Mouse (Mus musculus) liver, embryonic 16.5 days (tissue): ENCODE results near the gene Tkfc. TPM values are rescaled to one million over a fixed set of nuclear protein-coding genes. Genes with fewer than 3 reads are reported as not detected.

Source experiments
- ATAC-seq: fragments of 200-750 bp; cut with Nextera tagmentation; 2 replicates; pipeline ENCODE4 v1.8.0; 2017; ENCODE audit warnings: low read depth, mild to moderate bottlenecking, moderate number of reproducible peaks, moderate library complexity
- H3K27ac ChIP-seq: fragments of 300-500 bp; sonication (generic); 2 replicates; pipeline ENCODE4 v1.5.1; 2014; ENCODE audit warnings: mild to moderate bottlenecking, low read length
- H3K27me3 ChIP-seq: fragments of 300-500 bp; sonication (generic); 2 replicates; pipeline ENCODE4 v1.6.1; 2014; ENCODE audit warnings: low read depth, low read length, mixed read lengths; ENCODE audit not compliant: control insufficient read depth, insufficient read depth
- H3K36me3 ChIP-seq: fragments of 300-500 bp; sonication (generic); 2 replicates; pipeline ENCODE4 v1.6.1; 2014; ENCODE audit warnings: mild to moderate bottlenecking; ENCODE audit not compliant: control insufficient read depth, insufficient read depth
- H3K4me1 ChIP-seq: fragments of 300-500 bp; sonication (generic); 2 replicates; pipeline ENCODE4 v1.6.1; 2014; ENCODE audit warnings: low read depth, low read length, mixed read lengths; ENCODE audit not compliant: control insufficient read depth
- H3K4me2 ChIP-seq: fragments of 300-500 bp; sonication (generic); 2 replicates; pipeline ENCODE4 v1.6.1; 2014; ENCODE audit warnings: low read depth, low read length, mixed read lengths
- H3K4me3 ChIP-seq: fragments of 300-500 bp; sonication (generic); 2 replicates; pipeline ENCODE4 v1.5.1; 2014; ENCODE audit warnings: low read depth, mild to moderate bottlenecking, low read length
- H3K9ac ChIP-seq: fragments of 300-500 bp; sonication (generic); 2 replicates; pipeline ENCODE4 v1.6.1; 2014; ENCODE audit warnings: low read depth, low read length
- H3K9me3 ChIP-seq: fragments of 300-500 bp; sonication (generic); replicated peaks from 2 replicates; pipeline ENCODE4 v1.6.1; 2016; ENCODE audit warnings: low read length; ENCODE audit not compliant: control insufficient read depth
- WGBS: fragments of 180-500 bp; shearing (Covaris S2); extraction: QIAGEN DNeasy Blood & Tissue Kit; methylation state at CpG from one replicate; pipeline ENCODE4 v1.1.7; 2014; ENCODE audit not compliant: insufficient replicate concordance; 5-methylcytosine and 5-hydroxymethylcytosine counted together
- polyA plus RNA-seq: library from polyadenylated mRNA; unstranded; fragments of >200 nt; fragmentation: Nextera tagmentation; extraction: Ambion mirVana; gene quantifications from 2 replicates; pipeline ENCODE4 v1.2.1, GENCODE M21; 2015

Tkfc gene
- polyA plus RNA-seq, 1 experiment from 2014 or later = 47.8 TPM

DNA sequence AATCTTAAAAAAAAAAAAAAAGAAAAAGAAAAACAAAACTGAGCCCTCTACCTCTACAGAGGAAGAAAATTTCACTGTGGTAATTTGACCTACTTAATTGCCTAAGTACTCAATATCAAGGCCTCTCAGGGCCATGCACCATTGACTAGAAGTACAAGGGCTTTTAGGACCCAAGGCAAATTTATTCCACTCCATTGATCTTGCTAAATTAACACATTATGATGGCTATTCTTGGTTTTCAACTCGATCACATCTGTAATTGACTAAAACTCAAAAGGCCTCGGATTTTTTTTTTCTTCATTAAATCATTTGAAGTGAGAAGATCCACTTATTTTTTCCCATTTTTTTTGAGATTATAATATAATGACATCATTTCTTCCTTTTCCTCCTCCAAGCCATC, 48.0 kb downstream of the Tkfc start:
- WGBS = 66% methylated on average over 2 of the region's 2 CpGs
- no peak overlapping the region for H3K27ac ChIP-seq
- H3K4me3 ChIP-seq = no peak overlapping the region
- no peaks in the 10 kb centered on the region for H3K9me3 ChIP-seq
- no peak overlapping the region for H3K4me2 ChIP-seq
- ATAC-seq = no peak
- no peak overlapping the region for H3K9ac ChIP-seq
- H3K36me3 ChIP-seq = no peaks in the 10 kb centered on the region
- peaks cover 12% of the 10 kb centered on the region for H3K4me1 ChIP-seq
- H3K27me3 ChIP-seq = no peaks in the 10 kb centered on the region

DNA sequence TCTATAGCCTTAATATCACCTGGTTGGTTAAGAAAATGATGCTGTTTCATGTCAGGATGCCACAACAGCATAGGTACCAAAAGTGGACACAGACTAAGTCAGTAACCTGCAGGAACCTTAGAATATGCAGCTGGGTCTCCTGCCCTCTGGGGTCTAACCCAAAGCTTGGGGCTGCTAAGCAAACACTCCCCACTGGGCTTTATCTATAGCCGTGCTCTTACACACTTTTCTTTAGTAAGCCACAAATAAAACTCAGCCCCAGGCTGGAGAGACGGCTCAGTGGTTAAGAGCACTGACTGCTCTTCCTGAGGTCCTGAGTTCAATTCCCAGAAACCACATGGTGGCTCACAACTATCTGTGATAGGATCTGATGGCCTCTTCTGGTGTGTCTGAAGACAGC, 48.5 kb downstream of the Tkfc start:
- WGBS = 56% methylated on average over 2 of the region's 2 CpGs
- no peak overlapping the region for H3K27ac ChIP-seq

GRCm38 (mm10) chr19:10555624-10556510, 49.6 kb downstream of the Tkfc start, which contains the start of gene Tmem216:
Tmem216 (minus strand) TSS chr19:10556238.
- Histone ChIP-seq H3K4me2 (peak within 1 kb of the TSS; percentile 74), H3K4me1 (peaks cover 12% of the 10 kb centered on the region), H3K9me3 (no peaks in the 10 kb centered on the region), H3K9ac (peak within 1 kb of the TSS; percentile 82), H3K36me3 (peaks cover 3% of the 10 kb centered on the region; the same call in 1 of the 2 replicates), H3K4me3 (peak within 1 kb of the TSS; percentile 75), H3K27me3 (no peaks in the 10 kb centered on the region), H3K27ac (peak within 1 kb of the TSS; percentile 78)
- 2% methylated on average over 43 of the region's 43 CpGs for WGBS
- ATAC-seq = peak; percentile 99

More for the DNA sequence above, 48.5 kb downstream of the Tkfc start:
- no peak for ATAC-seq
- Histone ChIP-seq H3K4me3 (no peak overlapping the region), H3K9me3 (no peaks in the 10 kb centered on the region), H3K4me2 (no peak overlapping the region), H3K36me3 (no peaks in the 10 kb centered on the region), H3K4me1 (peaks cover 12% of the 10 kb centered on the region), H3K9ac (no peak overlapping the region), H3K27me3 (no peaks in the 10 kb centered on the region)

DNA sequence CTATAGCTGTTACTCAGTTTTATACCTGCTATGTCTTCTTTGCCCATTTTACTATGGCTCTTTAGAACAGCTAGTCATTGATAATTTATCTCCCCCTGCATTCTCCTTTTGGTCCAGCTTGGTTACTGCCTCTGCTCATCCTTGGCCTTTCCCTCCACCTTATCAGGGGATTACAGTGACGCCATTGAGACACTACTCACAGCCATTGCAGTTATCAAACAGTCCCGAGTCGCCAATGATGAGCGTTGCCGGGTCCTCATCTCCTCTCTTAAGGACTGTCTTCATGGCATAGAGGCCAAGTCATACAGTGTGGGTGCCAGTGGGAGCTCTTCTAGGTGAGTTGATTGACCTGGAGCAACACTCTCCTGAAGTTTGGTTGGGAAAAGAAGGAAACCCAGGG, 66.0 kb downstream of the Tkfc start:
- no peaks in the 10 kb centered on the region for H3K27me3 ChIP-seq
- WGBS = 38% methylated on average over 5 of the region's 5 CpGs
- H3K36me3 ChIP-seq = peaks cover 77% of the 10 kb centered on the region
- no peaks in the 10 kb centered on the region; the same call in 1 of the 2 replicates for H3K4me1 ChIP-seq
- H3K27ac ChIP-seq = no peak overlapping the region
- H3K4me3 ChIP-seq = no peak overlapping the region
- peak; percentile 93 for ATAC-seq
- H3K9me3 ChIP-seq = no peaks in the 10 kb centered on the region
- no peak overlapping the region for H3K4me2 ChIP-seq
- H3K9ac ChIP-seq = no peak overlapping the region

Other genes with a start within 250 kb of the Tkfc start
- gene Syt7, start 216.6 kb downstream of the Tkfc start, polyA plus RNA-seq = 0.11 and 0.39 TPM in 2 replicates
- gene Lrrc10b, start 148.2 kb downstream of the Tkfc start, polyA plus RNA-seq = 0.06 TPM in 1 of 2 replicates, not detected in the other
- not detected in 2 replicates for gene Ppp1r32, start 122.7 kb downstream of the Tkfc start, polyA plus RNA-seq
- 11.7 and 14.0 TPM in 2 replicates for gene Cpsf7, start 80.4 kb downstream of the Tkfc start, polyA plus RNA-seq
- 23.2 and 28.3 TPM in 2 replicates for gene Sdhaf2, start 79.5 kb downstream of the Tkfc start, polyA plus RNA-seq
- gene Tmem216, start 49.4 kb downstream of the Tkfc start, polyA plus RNA-seq = 9.7 and 9.9 TPM in 2 replicates
- 17.0 and 19.6 TPM in 2 replicates for gene Cyb561a3, start 28.5 kb downstream of the Tkfc start, polyA plus RNA-seq
- 10.5 and 10.6 TPM in 2 replicates for gene Tmem138, start 28.3 kb downstream of the Tkfc start, polyA plus RNA-seq
- gene Ddb1, start 327 bp downstream of the Tkfc start, polyA plus RNA-seq = 170 and 176 TPM in 2 replicates
- 13.5 and 16.0 TPM in 2 replicates for gene Vwce, start 28.6 kb upstream of the Tkfc start, polyA plus RNA-seq
- 0.06 TPM in 1 of 2 replicates, not detected in the other for gene Pga5, start 72.4 kb upstream of the Tkfc start, polyA plus RNA-seq
- gene Vps37c, start 83.1 kb upstream of the Tkfc start, polyA plus RNA-seq = 11.7 and 12.1 TPM in 2 replicates
- gene Cd5, start 133.3 kb upstream of the Tkfc start, polyA plus RNA-seq = not detected in 2 replicates
- 0.04 TPM in 1 of 2 replicates, not detected in the other for gene Cd6, start 224.4 kb upstream of the Tkfc start, polyA plus RNA-seq
- 1.5 and 1.8 TPM in 2 replicates for gene Slc15a3, start 234.1 kb upstream of the Tkfc start, polyA plus RNA-seq